Mouse (Mus musculus) C2C12 (cell line): ENCODE measurements around the gene Vpreb3.

ENCODE experiments used
- CEBPB ChIP-seq: IDR thresholded peaks from one replicate; pipeline ENCODE4 v1.6.1; 2011; ENCODE audit warnings: low read depth, mild to moderate bottlenecking, control low read depth, moderate library complexity
- CTCF ChIP-seq: IDR thresholded peaks from one replicate; pipeline ENCODE4 v1.5.1; 2011; ENCODE audit not compliant: control insufficient read depth, insufficient read depth, insufficient read length
- FOSL1 ChIP-seq: IDR thresholded peaks from one replicate; pipeline ENCODE4 v1.8.0; 2011; ENCODE audit warnings: mild to moderate bottlenecking, low read length; ENCODE audit not compliant: poor library complexity, insufficient read depth, severe bottlenecking
- MAX ChIP-seq: IDR thresholded peaks from one replicate; pipeline ENCODE4 v1.6.1; 2011; ENCODE audit warnings: mild to moderate bottlenecking, control low read depth
- MYOD1 ChIP-seq: IDR thresholded peaks from one replicate; pipeline ENCODE4 v1.6.1; 2011; ENCODE audit warnings: low read depth; ENCODE audit not compliant: control insufficient read depth, insufficient read length
- USF1 ChIP-seq: IDR thresholded peaks from one replicate; pipeline ENCODE4 v1.6.1; 2011; ENCODE audit warnings: low read depth, mild to moderate bottlenecking, control low read depth, moderate library complexity

- TF ChIP-seq MAX = no peak
- TF ChIP-seq CTCF = no peak
- TF ChIP-seq MYOD1 = no peak
- no peak for TF ChIP-seq FOSL1
- TF ChIP-seq USF1 = no peak
- TF ChIP-seq CEBPB = no peak
Observed at GRCm38 (mm10) chr10:75932081-75932678, 10.7 kb upstream of the Vpreb3 start.
